Mouse (Mus musculus): ENCODE measurements at regions not wholly inside any gene's neighbourhood (a gene's known extent, or its start where the extent isn't known, plus 50 kb on each side); places are given as distances from the start of the nearest gene placed in this dataset.
"Not testable (repeated sequence)": the region's sequence is repeated elsewhere in the genome, so short reads cannot be mapped to it uniquely, and the experiment has no call there.

GRCm38 (mm10) chr13:3341416-3341815 lies 196.4 kb upstream of the Gdi2 start:
- Histone ChIP-seq H3K4me3 (ENCODE audit: low read depth, low read length) (no peak overlapping the region), H3K4me1 (ENCODE audit: control insufficient read depth, low read depth, low read length) (no peaks in the 10 kb centered on the region), H3K27ac (ENCODE audit: low read length) (no peak overlapping the region), H3K27me3 (ENCODE audit: control insufficient read depth, insufficient read depth, low read depth, low read length) (no peaks in the 10 kb centered on the region), H3K4me2 (ENCODE audit: low read depth, low read length) (no peak overlapping the region), H3K9me3 (replicated peaks; ENCODE audit: control insufficient read depth, low read length) (no peaks in the 10 kb centered on the region), H3K36me3 (ENCODE audit: control insufficient read depth, insufficient read depth) (no peaks in the 10 kb centered on the region), H3K9ac (ENCODE audit: low read depth, low read length) (no peak overlapping the region)
- ATAC-seq (ENCODE audit: low read depth) = no peak
- 53% methylated on average over 3 of the region's 3 CpGs for WGBS (ENCODE audit: insufficient replicate concordance)

GRCm38 (mm10) chr13:3343611-3344010 lies 194.3 kb upstream of the Gdi2 start:
- WGBS (ENCODE audit: insufficient replicate concordance) = 64% methylated on average over 5 of the region's 5 CpGs
- Histone ChIP-seq H3K27me3 (ENCODE audit: control insufficient read depth, insufficient read depth, low read depth, low read length) (no peaks in the 10 kb centered on the region), H3K27ac (ENCODE audit: low read length) (no peak overlapping the region), H3K36me3 (ENCODE audit: control insufficient read depth, insufficient read depth) (no peaks in the 10 kb centered on the region), H3K9me3 (replicated peaks; ENCODE audit: control insufficient read depth, low read length) (no peaks in the 10 kb centered on the region), H3K4me1 (ENCODE audit: control insufficient read depth, low read depth, low read length) (no peaks in the 10 kb centered on the region), H3K4me2 (ENCODE audit: low read depth, low read length) (no peak overlapping the region), H3K4me3 (ENCODE audit: low read depth, low read length) (no peak overlapping the region), H3K9ac (ENCODE audit: low read depth, low read length) (no peak overlapping the region)
- ATAC-seq (ENCODE audit: low read depth) = no peak

GRCm38 (mm10) chr13:3354912-3355311 lies 183.0 kb upstream of the Gdi2 start:
- not testable (repeated sequence) for H3K4me3 ChIP-seq (ENCODE audit: low read depth, low read length); H3K27ac ChIP-seq (ENCODE audit: low read length); ATAC-seq (ENCODE audit: low read depth); H3K4me1 ChIP-seq (ENCODE audit: control insufficient read depth, low read depth, low read length); H3K36me3 ChIP-seq (ENCODE audit: control insufficient read depth, insufficient read depth); H3K9me3 ChIP-seq (replicated peaks; ENCODE audit: control insufficient read depth, low read length); H3K4me2 ChIP-seq (ENCODE audit: low read depth, low read length); H3K9ac ChIP-seq (ENCODE audit: low read depth, low read length)
- H3K27me3 ChIP-seq (ENCODE audit: control insufficient read depth, insufficient read depth, low read depth, low read length) = peaks cover 24% of the 10 kb centered on the region

GRCm38 (mm10) chr13:3358079-3358608 lies 179.7 kb upstream of the Gdi2 start:
- ATAC-seq (ENCODE audit: low read depth) = no peak
- peak overlapping the region; percentile 36 for H3K4me3 ChIP-seq (ENCODE audit: low read depth, low read length)
- WGBS (ENCODE audit: insufficient replicate concordance) = 3% methylated on average over 41 of the region's 45 CpGs

GRCm38 (mm10) chr13:3358996-3359750 lies 178.7 kb upstream of the Gdi2 start:
- Histone ChIP-seq H3K4me3 (ENCODE audit: low read depth, low read length) (peak overlapping the region; percentile 51), H3K27me3 (ENCODE audit: control insufficient read depth, insufficient read depth, low read depth, low read length) (peaks cover 38% of the 10 kb centered on the region), H3K27ac (ENCODE audit: low read length) (no peak overlapping the region), H3K4me2 (ENCODE audit: low read depth, low read length) (peak overlapping the region; percentile 66), H3K4me1 (ENCODE audit: control insufficient read depth, low read depth, low read length) (no peaks in the 10 kb centered on the region), H3K36me3 (ENCODE audit: control insufficient read depth, insufficient read depth) (no peaks in the 10 kb centered on the region), H3K9ac (ENCODE audit: low read depth, low read length) (no peak overlapping the region), H3K9me3 (replicated peaks; ENCODE audit: control insufficient read depth, low read length) (no peaks in the 10 kb centered on the region)
- 1% methylated on average over 41 of the region's 41 CpGs for WGBS (ENCODE audit: insufficient replicate concordance)
- ATAC-seq (ENCODE audit: low read depth) = no peak

More at GRCm38 (mm10) chr13:3358079-3358608, 179.7 kb upstream of the Gdi2 start:
- Histone ChIP-seq H3K36me3 (ENCODE audit: control insufficient read depth, insufficient read depth) (no peaks in the 10 kb centered on the region), H3K4me1 (ENCODE audit: control insufficient read depth, low read depth, low read length) (no peaks in the 10 kb centered on the region), H3K4me2 (ENCODE audit: low read depth, low read length) (peak overlapping the region; percentile 66), H3K9ac (ENCODE audit: low read depth, low read length) (no peak overlapping the region), H3K9me3 (replicated peaks; ENCODE audit: control insufficient read depth, low read length) (no peaks in the 10 kb centered on the region), H3K27me3 (ENCODE audit: control insufficient read depth, insufficient read depth, low read depth, low read length) (peaks cover 38% of the 10 kb centered on the region), H3K27ac (ENCODE audit: low read length) (no peak overlapping the region)

- not testable (repeated sequence) for H3K36me3 ChIP-seq (ENCODE audit: control insufficient read depth, insufficient read depth); H3K27ac ChIP-seq (ENCODE audit: low read length); H3K9me3 ChIP-seq (replicated peaks; ENCODE audit: control insufficient read depth, low read length); H3K9ac ChIP-seq (ENCODE audit: low read depth, low read length); H3K4me1 ChIP-seq (ENCODE audit: control insufficient read depth, low read depth, low read length); ATAC-seq (ENCODE audit: low read depth)
- WGBS (ENCODE audit: insufficient replicate concordance) = under 1% methylated on average over 35 of the region's 35 CpGs
- Histone ChIP-seq H3K4me3 (ENCODE audit: low read depth, low read length) (peak overlapping the region; percentile 51), H3K4me2 (ENCODE audit: low read depth, low read length) (peak overlapping the region; percentile 66), H3K27me3 (ENCODE audit: control insufficient read depth, insufficient read depth, low read depth, low read length) (peaks cover 38% of the 10 kb centered on the region)
Measured at GRCm38 (mm10) chr13:3359751-3360260, 178.1 kb upstream of the Gdi2 start.

- Histone ChIP-seq H3K4me3 (ENCODE audit: low read depth, low read length) (peak overlapping the region; percentile 51), H3K9me3 (replicated peaks; ENCODE audit: control insufficient read depth, low read length) (no peaks in the 10 kb centered on the region), H3K36me3 (ENCODE audit: control insufficient read depth, insufficient read depth) (no peaks in the 10 kb centered on the region), H3K9ac (ENCODE audit: low read depth, low read length) (no peak overlapping the region), H3K27ac (ENCODE audit: low read length) (no peak overlapping the region), H3K27me3 (ENCODE audit: control insufficient read depth, insufficient read depth, low read depth, low read length) (peaks cover 38% of the 10 kb centered on the region), H3K4me2 (ENCODE audit: low read depth, low read length) (peak overlapping the region; percentile 66), H3K4me1 (ENCODE audit: control insufficient read depth, low read depth, low read length) (no peaks in the 10 kb centered on the region)
- WGBS (ENCODE audit: insufficient replicate concordance) = 1% methylated on average over 79 of the region's 82 CpGs
- ATAC-seq (ENCODE audit: low read depth) = peak; percentile 45; the same call in 1 of the 2 replicates
Measured at GRCm38 (mm10) chr13:3360503-3361490, 177.1 kb upstream of the Gdi2 start.

- H3K9me3 ChIP-seq (replicated peaks; ENCODE audit: control insufficient read depth, low read length) = no peaks in the 10 kb centered on the region
- no peak overlapping the region for H3K4me2 ChIP-seq (ENCODE audit: low read depth, low read length)
- H3K9ac ChIP-seq (ENCODE audit: low read depth, low read length) = no peak overlapping the region
- no peak overlapping the region for H3K4me3 ChIP-seq (ENCODE audit: low read depth, low read length)
- H3K27me3 ChIP-seq (ENCODE audit: control insufficient read depth, insufficient read depth, low read depth, low read length) = no peaks in the 10 kb centered on the region
- no peak overlapping the region for H3K27ac ChIP-seq (ENCODE audit: low read length)
- WGBS (ENCODE audit: insufficient replicate concordance) = 57% methylated on average over 6 of the region's 6 CpGs
- ATAC-seq (ENCODE audit: low read depth) = no peak
- H3K36me3 ChIP-seq (ENCODE audit: control insufficient read depth, insufficient read depth) = no peaks in the 10 kb centered on the region
- H3K4me1 ChIP-seq (ENCODE audit: control insufficient read depth, low read depth, low read length) = no peaks in the 10 kb centered on the region
Measured at GRCm38 (mm10) chr13:3372701-3373100, 165.2 kb upstream of the Gdi2 start.
